8 mouse cellular contexts compared by ENCODE assay signal in genomic region chr13:104228384-104229066, GRCm38 (mm10). TPM values are rescaled to one million over a fixed set of nuclear protein-coding genes. Genes with fewer than 3 reads are reported as not detected.
DNase-seq lines count a peak whose midpoint lies in the region; ATAC-seq and TF ChIP-seq lines count a peak whose summit lies in the region.

Gene Cenpk, plus strand, starts transcription at chr13:104228611.
Gene Ppwd1, minus strand, starts transcription at chr13:104228843.

- H3K36me3 ChIP-seq in hindbrain, embryonic 10.5 days: peaks cover 16% of the 10 kb centered on the region; the same call in 1 of the 2 replicates
- H3K36me3 ChIP-seq in lung, postnatal 0 days (ENCODE audit: insufficient read depth, low read length): no peaks in the 10 kb centered on the region

- under 1% methylated on average over 55 of the region's 55 CpGs for WGBS in hindbrain, embryonic 10.5 days
- 2% methylated on average over 55 of the region's 55 CpGs for WGBS in lung, postnatal 0 days

- no peaks in the 10 kb centered on the region for H3K9me3 ChIP-seq in hindbrain, embryonic 10.5 days
- no peaks in the 10 kb centered on the region for H3K9me3 ChIP-seq in lung, postnatal 0 days (ENCODE audit: low read length)

- TF ChIP-seq EP300 in lung, postnatal 0 days (IDR thresholded peaks at IDR 0.05): no peak; the same call in 1 of the 2 replicates

- no peaks in the 10 kb centered on the region for H3K27me3 ChIP-seq in hindbrain, embryonic 10.5 days (ENCODE audit: insufficient read depth, poor library complexity, severe bottlenecking)
- no peaks in the 10 kb centered on the region for H3K27me3 ChIP-seq in lung, postnatal 0 days (replicated peaks; ENCODE audit: insufficient read depth, low read length)

- H3K4me3 ChIP-seq in hindbrain, embryonic 10.5 days: peak within 1 kb of the TSS; percentile 78
- peak within 1 kb of the TSS; percentile 91 for H3K4me3 ChIP-seq in lung, postnatal 0 days (ENCODE audit: low read depth, low read length)

- H3K4me2 ChIP-seq in lung, postnatal 0 days (replicated peaks; ENCODE audit: low read depth, low read length): peak within 1 kb of the TSS; percentile 79

- ATAC-seq in frontal cortex, adult (ENCODE audit: low TSS enrichment): peak; percentile 99
- ATAC-seq in lung, postnatal 0 days: peak; percentile 100

- peaks cover 20% of the 10 kb centered on the region for H3K4me1 ChIP-seq in hindbrain, embryonic 10.5 days (replicated peaks)
- peaks cover 10% of the 10 kb centered on the region; the same call in 1 of the 2 replicates for H3K4me1 ChIP-seq in lung, postnatal 0 days (ENCODE audit: insufficient read depth, low read depth, low read length)

- peak within 1 kb of the TSS; percentile 79 for H3K9ac ChIP-seq in lung, postnatal 0 days (replicated peaks; ENCODE audit: low read depth)

- DNase-seq in MN1 (ENCODE audit: low spot score): peak; percentile 99
- DNase-seq in cerebellum, adult 9-10 months: peak; percentile 92
- peak; percentile 99 for DNase-seq in hindbrain, embryonic 10.5 days (ENCODE audit: low spot score)
- peak; percentile 94 for DNase-seq in layer of hippocampus, adult 9-11 months
- DNase-seq in lung, postnatal 0 days (ENCODE audit: low spot score): peak; percentile 96
- DNase-seq in ovary, postnatal 14 days (ENCODE audit: low spot score): peak; percentile 97
- DNase-seq in thymus, postnatal 14 days: peak; percentile 96

- peak within 1 kb of the TSS; percentile 95 for H3K27ac ChIP-seq in hindbrain, embryonic 10.5 days
- H3K27ac ChIP-seq in lung, postnatal 0 days (ENCODE audit: low read length): peak within 1 kb of the TSS; percentile 95

- no peak for TF ChIP-seq CTCF in lung, postnatal 0 days (IDR thresholded peaks at IDR 0.05)

RNA-seq across cellular contexts. Expression of gene Cenpk, which starts in this region (rescaled TPM):
- polyA plus RNA-seq in hindbrain, embryonic 10.5 days (2016; fragmentation: Nextera tagmentation; extraction: Ambion mirVana): 55.5 and 86.6 TPM in 2 replicates
- polyA plus RNA-seq in lung, postnatal 0 days (2015; fragmentation: Nextera tagmentation; extraction: Ambion mirVana): 7.2 and 7.8 TPM in 2 replicates

RNA-seq across cellular contexts. Expression of gene Ppwd1, which starts in this region (rescaled TPM):
- 12.5 and 17.4 TPM in 2 replicates for polyA plus RNA-seq in hindbrain, embryonic 10.5 days (2016; fragmentation: Nextera tagmentation; extraction: Ambion mirVana)
- 8.3 and 8.7 TPM in 2 replicates for polyA plus RNA-seq in lung, postnatal 0 days (2015; fragmentation: Nextera tagmentation; extraction: Ambion mirVana)

Comparison
In these comparisons a context has a peak if more than half of its experiments do, and no peak if none do; other contexts are left out.
1. Peak in every context shown above with its lines: DNase-seq, ATAC-seq, H3K4me3 ChIP-seq and H3K27ac ChIP-seq.